Mouse (Mus musculus) stomach, postnatal 0 days (tissue): ENCODE data around the gene H2afz. TPM values are rescaled to one million over a fixed set of nuclear protein-coding genes. Genes with fewer than 3 reads are reported as not detected.

ENCODE experiments used
- ATAC-seq: fragments of 200-750 bp; cut with Nextera tagmentation; 2 replicates; pipeline ENCODE4 v1.8.0; 2017; ENCODE audit not compliant: low FRiP score, low TSS enrichment
- DNase-seq: peaks from one replicate; pipeline ENCODE4 v3.0.0-alpha.2; 2016; ENCODE audit warnings: low spot score
- H3K27ac ChIP-seq: fragments of 300-500 bp; sonication (generic); replicated peaks from 2 replicates; pipeline ENCODE4 v1.5.1; 2014; ENCODE audit warnings: mild to moderate bottlenecking, control low read depth
- H3K27me3 ChIP-seq: fragments of 300-500 bp; sonication (generic); 2 replicates; pipeline ENCODE4 v1.6.1; 2014; ENCODE audit warnings: low read length; ENCODE audit not compliant: control insufficient read depth, insufficient read depth
- H3K36me3 ChIP-seq: fragments of 300-500 bp; sonication (generic); 2 replicates; pipeline ENCODE4 v1.6.1; 2014; ENCODE audit warnings: low read length, mixed read lengths; ENCODE audit not compliant: control insufficient read depth, insufficient read depth
- H3K4me1 ChIP-seq: fragments of 300-500 bp; sonication (generic); replicated peaks from 2 replicates; pipeline ENCODE4 v1.6.1; 2014; ENCODE audit warnings: antibody characterized with exemption; ENCODE audit not compliant: control insufficient read depth, insufficient read depth
- H3K4me2 ChIP-seq: fragments of 300-500 bp; sonication (generic); replicated peaks from 2 replicates; pipeline ENCODE4 v1.6.1; 2014; ENCODE audit warnings: low read depth, mild to moderate bottlenecking, control low read depth, moderate library complexity
- H3K4me3 ChIP-seq: fragments of 300-500 bp; sonication (generic); 2 replicates; pipeline ENCODE4 v1.5.1; 2014; ENCODE audit warnings: low read depth, low read length, control low read depth
- H3K9ac ChIP-seq: fragments of 300-500 bp; sonication (generic); 2 replicates; pipeline ENCODE4 v1.6.1; 2014; ENCODE audit warnings: mild to moderate bottlenecking, low read length, control low read depth, mixed read lengths
- H3K9me3 ChIP-seq: fragments of 300-500 bp; sonication (generic); 2 replicates; pipeline ENCODE4 v1.6.1; 2016; ENCODE audit warnings: low read length; ENCODE audit not compliant: control insufficient read depth
- CTCF ChIP-seq: IDR thresholded peaks from 2 replicates; pipeline ENCODE4 v1.5.1; 2016; ENCODE audit warnings: antibody characterized with exemption, low read depth, mild to moderate bottlenecking, moderate library complexity
- EP300 ChIP-seq: optimal IDR thresholded peaks from 2 replicates; pipeline ENCODE3; 2016; ENCODE audit warnings: antibody characterized with exemption
- WGBS: fragments of 180-500 bp; shearing (Covaris S2); extraction: QIAGEN DNeasy Blood & Tissue Kit; methylation state at CpG from one replicate; pipeline ENCODE4 v1.1.7; 2014; 5-methylcytosine and 5-hydroxymethylcytosine counted together
- polyA plus RNA-seq: library from polyadenylated mRNA; unstranded; fragments of >200 nt; fragmentation: Nextera tagmentation; extraction: Ambion mirVana; gene quantifications from 2 replicates; pipeline ENCODE4 v1.2.1, GENCODE M21; 2015

Gene H2afz
- polyA plus RNA-seq: 779 and 844 TPM in 2 replicates

DNA sequence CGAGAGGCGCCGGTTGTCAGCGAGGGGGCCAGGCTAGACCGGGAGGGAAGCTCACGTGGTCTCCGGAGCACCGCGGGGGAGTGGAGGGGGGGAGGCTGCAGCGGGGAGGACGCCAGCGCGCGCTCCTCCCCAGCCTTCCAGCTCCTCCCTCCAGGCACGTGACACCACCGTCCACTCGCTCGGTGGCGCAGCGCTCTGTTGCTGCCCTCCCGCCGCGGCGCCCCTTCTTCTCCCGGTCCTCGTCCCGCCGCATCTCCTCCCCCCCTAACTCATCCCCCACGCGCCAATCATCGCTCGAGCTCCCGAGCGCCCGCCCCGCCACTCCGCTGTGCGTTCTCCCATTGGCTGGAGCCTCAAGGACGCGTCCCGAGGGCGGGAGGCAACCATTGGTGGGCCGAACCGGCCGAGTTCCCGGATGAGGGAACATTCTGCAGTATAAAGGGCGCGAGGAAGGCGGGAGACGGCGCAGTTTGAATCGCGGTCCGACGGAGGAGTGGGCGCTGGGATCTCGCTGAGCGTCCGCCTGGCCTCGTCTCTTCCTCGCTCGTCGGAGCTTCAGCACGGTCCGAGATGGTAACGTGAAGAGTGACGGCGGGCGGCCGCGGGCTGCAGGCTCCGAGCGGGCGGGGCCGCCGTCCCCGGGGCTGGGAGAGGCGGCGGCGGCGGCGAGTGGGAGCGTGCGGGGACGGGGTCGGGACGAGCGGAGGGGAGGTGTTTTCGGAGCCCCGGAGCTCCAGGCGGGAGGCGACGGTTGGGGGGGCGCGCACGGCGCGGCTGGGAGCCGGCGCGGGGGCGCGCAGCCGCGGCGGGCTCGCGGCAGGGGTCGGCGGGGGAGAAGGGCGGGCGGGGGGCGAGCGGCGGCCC is at the start of gene H2afz:
Gene H2afz (plus strand): TSS at position 364 of the 864 bp plus-strand sequence.
- WGBS: under 1% methylated on average over 71 of the region's 115 CpGs
- TF ChIP-seq EP300 (no peak), CTCF (peak; percentile 35)
- no peaks in the 10 kb centered on the region for H3K36me3 ChIP-seq
- peak; percentile 95 for ATAC-seq
- H3K9me3 ChIP-seq: no peaks in the 10 kb centered on the region
- peak within 1 kb of the TSS; percentile 95 for H3K9ac ChIP-seq
- H3K4me2 ChIP-seq: peak within 1 kb of the TSS; percentile 71
- H3K4me1 ChIP-seq: no peaks in the 10 kb centered on the region; the same call in 1 of the 2 replicates
- peak within 1 kb of the TSS; percentile 84 for H3K4me3 ChIP-seq
- no peaks in the 10 kb centered on the region for H3K27me3 ChIP-seq
- H3K27ac ChIP-seq: peak within 1 kb of the TSS; percentile 97
- peak; percentile 99 for DNase-seq

DNA sequence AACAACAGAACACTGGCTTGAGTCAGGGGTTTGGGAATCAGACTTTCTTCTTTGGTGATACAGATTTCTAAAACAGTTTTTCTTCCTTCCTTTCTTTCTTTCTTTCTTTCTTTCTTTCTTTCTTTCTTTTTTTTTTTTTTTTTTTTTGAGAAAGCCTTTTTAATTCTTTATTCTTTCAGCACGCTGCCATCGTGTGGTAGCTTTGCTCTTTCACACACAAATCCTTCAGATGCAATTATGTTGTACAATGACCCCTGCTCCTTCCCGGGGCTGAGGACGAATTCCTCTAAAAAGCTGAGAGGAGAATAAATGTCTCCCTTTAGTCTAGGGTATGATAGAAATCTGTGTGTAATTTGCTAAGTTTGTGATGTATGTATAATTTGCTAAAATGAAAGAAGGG is 45.6 kb upstream of the H2afz start:
- ATAC-seq (no peak), DNase-seq (no peak)
- Histone ChIP-seq H3K4me2 (no peak overlapping the region), H3K4me1 (no peaks in the 10 kb centered on the region), H3K9ac (no peak overlapping the region), H3K27ac (no peak overlapping the region), H3K27me3 (no peaks in the 10 kb centered on the region), H3K36me3 (no peaks in the 10 kb centered on the region), H3K4me3 (no peak overlapping the region), H3K9me3 (no peaks in the 10 kb centered on the region)
- TF ChIP-seq EP300 (no peak), CTCF (peak; percentile 48)
- 28% methylated on average over 4 of the region's 4 CpGs for WGBS

DNA sequence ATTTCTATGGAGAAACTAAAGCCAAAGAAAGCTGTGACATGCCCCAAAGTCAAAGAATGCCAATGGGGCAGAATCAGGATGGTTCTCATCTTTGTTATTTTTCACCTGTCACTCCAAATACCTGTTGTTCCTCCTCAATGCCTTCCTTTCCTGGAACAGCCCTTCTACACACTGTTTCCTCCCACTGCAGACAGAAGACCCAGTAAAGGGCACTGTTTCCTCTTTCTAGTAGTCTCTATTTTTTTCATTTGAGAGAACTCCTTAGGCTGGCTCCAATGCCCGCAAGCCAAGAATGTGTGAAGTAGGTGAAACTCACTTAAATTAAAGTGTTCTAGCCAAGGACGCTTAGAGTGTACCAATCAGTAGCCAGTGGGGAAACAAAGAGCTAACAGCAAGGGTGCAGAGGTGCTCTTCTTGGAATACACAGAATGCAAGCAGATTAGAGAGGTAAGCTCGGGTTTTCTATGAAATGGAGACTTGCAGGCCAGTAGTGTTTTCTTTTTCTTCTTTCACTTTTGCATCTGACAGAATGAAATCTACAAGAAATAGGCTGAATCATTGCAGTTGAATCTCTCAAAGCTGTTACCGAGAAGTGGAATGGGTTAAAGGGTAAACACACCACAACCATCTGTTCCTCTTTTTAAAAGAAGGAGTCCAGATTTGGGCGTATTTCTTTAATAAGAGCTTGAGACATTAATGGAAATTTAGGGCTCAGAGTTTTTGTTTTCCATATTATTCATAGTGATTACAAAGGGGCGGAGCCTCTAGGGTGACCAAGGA is 43.4 kb upstream of the H2afz start:
- H3K36me3 ChIP-seq: no peaks in the 10 kb centered on the region
- H3K4me1 ChIP-seq: no peaks in the 10 kb centered on the region
- no peak overlapping the region for H3K27ac ChIP-seq
- 71% methylated on average over 6 of the region's 6 CpGs for WGBS
- ATAC-seq: no peak
- H3K4me2 ChIP-seq: no peak overlapping the region
- H3K4me3 ChIP-seq: no peak overlapping the region
- H3K27me3 ChIP-seq: no peaks in the 10 kb centered on the region
- TF ChIP-seq CTCF: no peak
- TF ChIP-seq EP300: no peak
- no peak overlapping the region for H3K9ac ChIP-seq
- DNase-seq: no peak
- no peaks in the 10 kb centered on the region for H3K9me3 ChIP-seq

DNA sequence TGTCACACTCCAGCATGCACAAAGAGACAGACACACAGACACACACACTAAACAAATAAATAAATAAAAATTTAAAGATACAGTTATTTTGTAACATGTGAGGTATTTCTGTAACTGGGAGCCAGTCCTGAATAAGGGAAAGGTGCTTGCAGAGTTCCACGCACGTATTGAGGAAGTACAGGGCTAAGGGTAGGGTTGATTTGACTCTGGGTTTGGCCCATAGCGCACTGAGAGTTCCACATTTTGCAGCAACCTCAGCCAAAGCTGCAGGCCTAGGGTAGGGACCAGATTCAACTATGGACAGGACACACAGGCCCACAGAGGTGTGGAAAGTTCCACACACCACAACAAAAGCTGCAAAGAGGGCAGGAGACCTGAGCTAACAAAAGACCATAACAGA is 41.0 kb upstream of the H2afz start:
- Histone ChIP-seq H3K4me3 (no peak overlapping the region), H3K27ac (no peak overlapping the region), H3K9ac (no peak overlapping the region), H3K4me2 (no peak overlapping the region), H3K9me3 (no peaks in the 10 kb centered on the region), H3K27me3 (no peaks in the 10 kb centered on the region), H3K36me3 (no peaks in the 10 kb centered on the region), H3K4me1 (no peaks in the 10 kb centered on the region)
- 95% methylated on average over 3 of the region's 3 CpGs for WGBS
- ATAC-seq: no peak
- DNase-seq: no peak
- TF ChIP-seq EP300: no peak
- no peak for TF ChIP-seq CTCF

DNA sequence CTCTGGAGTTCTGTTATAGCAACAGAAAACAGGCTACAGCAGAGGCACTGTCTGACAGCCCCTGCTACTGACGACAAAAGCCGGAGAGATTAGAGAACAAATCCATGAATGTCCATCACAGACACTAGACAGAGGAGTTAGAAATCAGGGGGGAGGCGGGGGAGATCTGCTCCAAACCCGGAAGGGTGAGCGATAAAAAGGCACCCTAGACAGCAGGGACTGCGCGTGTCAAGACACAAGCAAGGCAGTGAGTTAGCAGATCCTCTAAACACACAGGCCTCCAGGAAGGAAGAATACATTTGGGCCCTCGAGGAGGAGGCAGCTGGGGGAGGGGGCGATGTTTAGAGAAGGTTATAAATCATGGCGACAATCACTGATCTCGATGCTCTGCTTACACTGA is 36.6 kb upstream of the H2afz start:
- 0 out of 2 replicates have a peak overlapping the region, but pooled peaks have one; percentile 4 for H3K27ac ChIP-seq
- no peak overlapping the region for H3K4me3 ChIP-seq
- 22% methylated on average over 11 of the region's 11 CpGs for WGBS
- H3K9ac ChIP-seq: no peak overlapping the region
- H3K4me2 ChIP-seq: no peak overlapping the region
- ATAC-seq (no peak), DNase-seq (no peak)
- no peaks in the 10 kb centered on the region for H3K27me3 ChIP-seq
- TF ChIP-seq EP300 (no peak), CTCF (no peak)
- H3K9me3 ChIP-seq: no peaks in the 10 kb centered on the region
- no peaks in the 10 kb centered on the region for H3K4me1 ChIP-seq
- no peaks in the 10 kb centered on the region for H3K36me3 ChIP-seq
